Mouse (Mus musculus) midbrain, embryonic 13.5 days (tissue): ENCODE measurements around the gene Dnpep. TPM values are rescaled to one million over a fixed set of nuclear protein-coding genes. Genes with fewer than 3 reads are reported as not detected.

Experiments
- ATAC-seq: fragments of 200-750 bp; cut with Nextera tagmentation; 2 replicates; pipeline ENCODE4 v1.8.0; 2017; ENCODE audit warnings: mild to moderate bottlenecking, moderate TSS enrichment, moderate library complexity
- H3K27ac ChIP-seq: fragments of 300-500 bp; sonication (generic); 2 replicates; pipeline ENCODE4 v1.5.1; 2015; ENCODE audit warnings: inconsistent platforms, mild to moderate bottlenecking, moderate library complexity
- H3K27me3 ChIP-seq: fragments of 300-500 bp; sonication (generic); 2 replicates; pipeline ENCODE4 v1.6.1; 2015; ENCODE audit warnings: mild to moderate bottlenecking, inconsistent platforms
- H3K36me3 ChIP-seq: fragments of 300-500 bp; sonication (generic); 2 replicates; pipeline ENCODE4 v1.6.1; 2015; ENCODE audit warnings: mild to moderate bottlenecking, inconsistent platforms
- H3K4me1 ChIP-seq: fragments of 300-500 bp; sonication (generic); replicated peaks from 2 replicates; pipeline ENCODE4 v1.6.1; 2015; ENCODE audit warnings: inconsistent platforms
- H3K4me2 ChIP-seq: fragments of 300-500 bp; sonication (generic); replicated peaks from 2 replicates; pipeline ENCODE4 v1.6.1; 2015; ENCODE audit warnings: moderate library complexity, mild to moderate bottlenecking, inconsistent platforms
- H3K4me3 ChIP-seq: fragments of 300-500 bp; sonication (generic); replicated peaks from 2 replicates; pipeline ENCODE4 v1.5.1; 2015; ENCODE audit warnings: mild to moderate bottlenecking, inconsistent platforms
- H3K9ac ChIP-seq: fragments of 300-500 bp; sonication (generic); replicated peaks from 2 replicates; pipeline ENCODE4 v1.6.1; 2015; ENCODE audit warnings: mild to moderate bottlenecking, inconsistent platforms
- H3K9me3 ChIP-seq: fragments of 300-500 bp; sonication (generic); 2 replicates; pipeline ENCODE4 v1.6.1; 2016; ENCODE audit warnings: mild to moderate bottlenecking, inconsistent platforms
- WGBS: fragments of 180-500 bp; shearing (Covaris S2); methylation state at CpG from one replicate; pipeline ENCODE4 v1.1.7; 2015; 5-methylcytosine and 5-hydroxymethylcytosine counted together
- polyA plus RNA-seq: library from polyadenylated mRNA; unstranded; fragments of >200 nt; fragmentation: Nextera tagmentation; extraction: Ambion mirVana; gene quantifications from 2 replicates; pipeline ENCODE4 v1.2.1, GENCODE M21; 2015

Gene Dnpep
- polyA plus RNA-seq, 1 experiment from 2014 or later = 161 TPM

- no peaks in the 10 kb centered on the region for H3K9me3 ChIP-seq
- peak overlapping the region; percentile 94 for H3K27ac ChIP-seq
- 24% methylated on average over 8 of the region's 8 CpGs for WGBS
- H3K4me2 ChIP-seq = peak overlapping the region; percentile 23; the same call in 1 of the 2 replicates
- H3K27me3 ChIP-seq = no peaks in the 10 kb centered on the region
- H3K4me1 ChIP-seq = peaks cover 28% of the 10 kb centered on the region
- H3K4me3 ChIP-seq = no peak overlapping the region
- ATAC-seq = peak; percentile 44
- H3K9ac ChIP-seq = peak overlapping the region; percentile 49
- H3K36me3 ChIP-seq = no peaks in the 10 kb centered on the region
Measured at GRCm38 (mm10) chr1:75289888-75290431, 27.8 kb downstream of the Dnpep start.

DNA sequence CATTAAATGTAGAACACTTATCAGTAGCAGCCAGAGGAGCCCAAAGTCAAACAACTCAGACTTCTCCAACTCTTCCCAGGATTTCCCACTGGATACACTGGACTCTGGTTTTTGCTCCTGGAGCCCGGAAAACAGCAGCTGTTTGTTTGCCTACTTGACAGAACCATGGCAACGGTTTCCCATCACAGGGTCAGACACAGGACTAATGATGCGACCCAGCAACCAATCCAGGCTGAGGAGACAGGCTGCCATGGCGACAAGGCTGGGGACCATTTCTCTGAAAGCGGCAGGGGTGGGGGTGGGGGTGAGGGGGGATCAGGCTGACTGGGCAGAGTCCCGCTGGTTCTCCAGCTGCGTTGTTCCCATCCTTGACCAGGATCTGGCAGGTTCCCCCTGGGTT is 28.4 kb downstream of the Dnpep start:
- H3K9ac ChIP-seq = peak overlapping the region; percentile 49
- H3K4me1 ChIP-seq = peaks cover 28% of the 10 kb centered on the region
- peak overlapping the region; percentile 94 for H3K27ac ChIP-seq
- H3K4me2 ChIP-seq = peak overlapping the region; percentile 23
- no peak overlapping the region for H3K4me3 ChIP-seq
- peak; percentile 95 for ATAC-seq
- H3K36me3 ChIP-seq = no peaks in the 10 kb centered on the region
- H3K27me3 ChIP-seq = no peaks in the 10 kb centered on the region
- no peaks in the 10 kb centered on the region for H3K9me3 ChIP-seq
- 2% methylated on average over 7 of the region's 7 CpGs for WGBS

DNA sequence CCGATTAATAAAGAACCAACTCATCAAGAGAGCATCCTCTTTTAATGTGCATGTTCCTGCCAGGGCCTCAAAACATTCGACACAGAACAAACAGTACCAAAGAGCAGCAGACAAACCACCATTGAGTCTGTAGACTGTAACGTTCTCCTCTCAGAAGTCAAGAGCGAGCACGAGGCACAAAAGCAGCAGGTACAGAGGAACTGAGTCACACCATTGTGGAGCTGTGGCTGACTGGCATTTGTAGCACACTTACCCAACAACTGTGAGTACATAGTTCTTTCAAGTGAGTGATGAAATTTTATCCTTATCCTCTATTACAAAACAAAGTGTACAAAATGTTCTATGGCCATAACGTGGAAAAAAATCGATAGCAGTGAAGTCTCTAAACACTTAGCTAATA is 32.9 kb downstream of the Dnpep start:
- Histone ChIP-seq H3K4me1 (peaks cover 22% of the 10 kb centered on the region), H3K4me3 (no peak overlapping the region), H3K4me2 (no peak overlapping the region), H3K27me3 (no peaks in the 10 kb centered on the region), H3K36me3 (no peaks in the 10 kb centered on the region), H3K27ac (no peak overlapping the region), H3K9ac (no peak overlapping the region), H3K9me3 (no peaks in the 10 kb centered on the region)
- no peak for ATAC-seq
- 90% methylated on average over 7 of the region's 7 CpGs for WGBS

GRCm38 (mm10) chr1:75283017-75283416 is 34.8 kb downstream of the Dnpep start:
- H3K36me3 ChIP-seq = no peaks in the 10 kb centered on the region
- peaks cover 11% of the 10 kb centered on the region for H3K27me3 ChIP-seq
- peaks cover 3% of the 10 kb centered on the region for H3K4me1 ChIP-seq
- ATAC-seq = peak; percentile 40; the same call in 1 of the 2 replicates
- no peaks in the 10 kb centered on the region for H3K9me3 ChIP-seq
- no peak overlapping the region for H3K4me3 ChIP-seq
- H3K4me2 ChIP-seq = no peak overlapping the region
- WGBS = 70% methylated on average over 5 of the region's 5 CpGs
- no peak overlapping the region for H3K27ac ChIP-seq
- no peak overlapping the region for H3K9ac ChIP-seq

- Histone ChIP-seq H3K9me3 (no peaks in the 10 kb centered on the region), H3K9ac (peak within 1 kb of the TSS; percentile 61), H3K4me1 (no peaks in the 10 kb centered on the region), H3K36me3 (no peaks in the 10 kb centered on the region), H3K27ac (0 out of 2 replicates have a peak within 1 kb of the TSS, but pooled peaks have one; percentile 22), H3K4me2 (peak within 1 kb of the TSS; percentile 49), H3K4me3 (peak within 1 kb of the TSS; percentile 40), H3K27me3 (peaks cover 38% of the 10 kb centered on the region)
- 6% methylated on average over 13 of the region's 13 CpGs for WGBS
- peak; percentile 50; the same call in 1 of the 2 replicates for ATAC-seq
Measured at GRCm38 (mm10) chr1:75278228-75278627, 39.6 kb downstream of the Dnpep start, which contains the start of gene Resp18. TSS of gene Resp18 (minus strand) at chr1:75278415.

- H3K36me3 ChIP-seq = no peaks in the 10 kb centered on the region
- H3K9me3 ChIP-seq = no peaks in the 10 kb centered on the region
- peaks cover 38% of the 10 kb centered on the region for H3K27me3 ChIP-seq
- H3K9ac ChIP-seq = peak overlapping the region; percentile 61
- 2% methylated on average over 23 of the region's 23 CpGs for WGBS
- H3K4me3 ChIP-seq = peak overlapping the region; percentile 40
- no peaks in the 10 kb centered on the region for H3K4me1 ChIP-seq
- ATAC-seq = peak; percentile 80
- 0 out of 2 replicates have a peak overlapping the region, but pooled peaks have one; percentile 22 for H3K27ac ChIP-seq
- peak overlapping the region; percentile 49 for H3K4me2 ChIP-seq
Measured at GRCm38 (mm10) chr1:75277195-75278188, 40.3 kb downstream of the Dnpep start.

- peak within 1 kb of the TSS; percentile 70 for H3K9ac ChIP-seq
- no peaks in the 10 kb centered on the region for H3K36me3 ChIP-seq
- peaks cover 74% of the 10 kb centered on the region for H3K27me3 ChIP-seq
- H3K27ac ChIP-seq = no peak within 1 kb of the TSS
- H3K4me1 ChIP-seq = peaks cover 17% of the 10 kb centered on the region
- no peaks in the 10 kb centered on the region for H3K9me3 ChIP-seq
- WGBS = 13% methylated on average over 24 of the region's 32 CpGs
- ATAC-seq = peak; percentile 89
- H3K4me3 ChIP-seq = peak within 1 kb of the TSS; percentile 59
- H3K4me2 ChIP-seq = peak within 1 kb of the TSS; percentile 80
Measured at GRCm38 (mm10) chr1:75264091-75264880, 53.5 kb downstream of the Dnpep start, which contains the start of gene Ptprn. TSS of gene Ptprn (minus strand) at chr1:75264502.

- Histone ChIP-seq H3K4me3 (peak overlapping the region; percentile 59), H3K9me3 (no peaks in the 10 kb centered on the region), H3K4me2 (peak overlapping the region; percentile 80), H3K9ac (peak overlapping the region; percentile 70), H3K27me3 (peaks cover 68% of the 10 kb centered on the region), H3K4me1 (peaks cover 17% of the 10 kb centered on the region), H3K36me3 (no peaks in the 10 kb centered on the region), H3K27ac (no peak overlapping the region)
- 2% methylated on average over 40 of the region's 40 CpGs for WGBS
- peak; percentile 66 for ATAC-seq
Measured at GRCm38 (mm10) chr1:75262969-75263951, 54.5 kb downstream of the Dnpep start.

DNA sequence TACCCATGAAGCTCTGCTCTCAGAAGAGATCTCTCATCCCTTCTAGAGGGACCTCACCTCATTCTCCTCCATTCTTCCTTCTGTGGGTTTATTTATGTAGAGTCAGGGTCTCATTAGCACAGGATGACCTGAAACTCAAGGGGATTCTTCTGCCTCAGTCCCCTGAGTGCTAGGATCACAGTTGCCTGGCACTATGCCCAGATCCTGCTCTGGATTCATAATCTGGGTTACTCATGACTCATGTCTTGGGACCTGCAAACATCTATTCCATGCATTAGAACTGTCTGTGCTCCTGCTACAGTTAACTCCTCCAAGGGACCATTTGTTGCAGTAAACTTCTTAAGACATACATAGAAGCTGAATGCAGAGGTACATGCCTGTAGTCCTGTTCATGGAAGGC is 56.5 kb downstream of the Dnpep start:
- H3K27ac ChIP-seq = no peak overlapping the region
- peaks cover 17% of the 10 kb centered on the region for H3K4me1 ChIP-seq
- no peak for ATAC-seq
- no peaks in the 10 kb centered on the region for H3K9me3 ChIP-seq
- H3K4me2 ChIP-seq = no peak overlapping the region
- H3K36me3 ChIP-seq = no peaks in the 10 kb centered on the region
- peaks cover 67% of the 10 kb centered on the region for H3K27me3 ChIP-seq
- no peak overlapping the region for H3K9ac ChIP-seq
- no peak overlapping the region for H3K4me3 ChIP-seq
